Mouse (Mus musculus) forebrain, embryonic 14.5 days (tissue): ENCODE results near the gene Olfr877. TPM values are rescaled to one million over a fixed set of nuclear protein-coding genes. Genes with fewer than 3 reads are reported as not detected.

Source experiments
- ATAC-seq: fragments of 200-750 bp; cut with Nextera tagmentation; 2 replicates; pipeline ENCODE4 v1.8.0; 2017; ENCODE audit warnings: mild to moderate bottlenecking, moderate library complexity
- DNase-seq: peaks from one replicate; pipeline ENCODE4 v3.0.0-alpha.2; 2015; ENCODE audit warnings: low spot score
- H3K27ac ChIP-seq: fragments of 300-500 bp; sonication (generic); 2 replicates; pipeline ENCODE4 v1.5.1; 2014; ENCODE audit warnings: low read depth, mild to moderate bottlenecking, control low read depth, low read length, moderate library complexity
- H3K27me3 ChIP-seq: fragments of 300-500 bp; sonication (generic); replicated peaks from 2 replicates; pipeline ENCODE4 v1.6.1; 2014; ENCODE audit warnings: low read length, control low read depth, mixed read lengths; ENCODE audit not compliant: control insufficient read depth, insufficient read depth
- H3K36me3 ChIP-seq: fragments of 300-500 bp; sonication (generic); 2 replicates; pipeline ENCODE4 v1.6.1; 2014; ENCODE audit warnings: low read length, control low read depth; ENCODE audit not compliant: control insufficient read depth, insufficient read depth
- H3K4me1 ChIP-seq: fragments of 300-500 bp; sonication (generic); 2 replicates; pipeline ENCODE4 v1.6.1; 2014; ENCODE audit warnings: antibody characterized with exemption, low read length, control low read depth; ENCODE audit not compliant: control insufficient read depth, insufficient read depth
- H3K4me2 ChIP-seq: fragments of 300-500 bp; sonication (generic); 2 replicates; pipeline ENCODE4 v1.6.1; 2014; ENCODE audit warnings: mild to moderate bottlenecking, control low read depth, low read length
- H3K4me3 ChIP-seq: fragments of 300-500 bp; sonication (generic); 2 replicates; pipeline ENCODE4 v1.5.1; 2014; ENCODE audit warnings: low read depth, low read length, control low read depth
- H3K9ac ChIP-seq: fragments of 300-500 bp; sonication (generic); 2 replicates; pipeline ENCODE4 v1.6.1; 2014; ENCODE audit warnings: mild to moderate bottlenecking, low read length, control low read depth, moderate library complexity
- H3K9me3 ChIP-seq: fragments of 300-500 bp; sonication (generic); replicated peaks from 2 replicates; pipeline ENCODE4 v1.6.1; 2016; ENCODE audit warnings: low read length, control low read depth, mixed read lengths; ENCODE audit not compliant: control insufficient read depth
- WGBS: fragments of 180-500 bp; shearing (Covaris S2); extraction: QIAGEN DNeasy Blood & Tissue Kit; methylation state at CpG from one replicate; pipeline ENCODE4 v1.1.7; 2014; 5-methylcytosine and 5-hydroxymethylcytosine counted together
- polyA plus RNA-seq: library from polyadenylated mRNA; unstranded; fragments of >200 nt; fragmentation: Nextera tagmentation; extraction: Ambion mirVana; gene quantifications from 2 replicates; pipeline ENCODE4 v1.2.1, GENCODE M21; 2014

Gene Olfr877
- polyA plus RNA-seq, 1 experiment from 2014 or later = not detected

DNA sequence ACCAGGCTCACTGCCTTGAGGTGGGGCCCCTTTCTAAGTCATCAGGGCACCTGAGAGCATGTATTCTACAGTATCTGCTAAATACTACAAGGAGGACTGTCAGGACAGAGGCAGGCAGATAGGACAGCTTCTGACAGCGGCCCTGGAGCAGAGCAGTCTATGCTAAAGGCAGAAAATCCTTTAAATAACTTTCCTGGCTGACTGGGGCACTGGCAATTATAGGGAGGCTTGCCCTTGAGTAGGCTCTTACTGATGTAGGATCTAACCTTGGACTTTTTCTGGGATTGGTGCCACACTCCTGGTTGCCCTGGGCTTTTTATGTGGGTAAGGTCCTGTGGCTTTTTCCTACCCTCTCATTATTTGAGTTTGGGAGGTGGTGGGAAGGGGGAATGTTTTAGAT is 16.2 kb downstream of the Olfr877 start:
- H3K27me3 ChIP-seq = no peaks in the 10 kb centered on the region
- ATAC-seq (no peak), DNase-seq (no peak)
- H3K9me3 ChIP-seq = no peaks in the 10 kb centered on the region
- H3K4me1 ChIP-seq = no peaks in the 10 kb centered on the region
- H3K27ac ChIP-seq = no peak overlapping the region
- H3K9ac ChIP-seq = no peak overlapping the region
- H3K4me3 ChIP-seq = no peak overlapping the region
- no peaks in the 10 kb centered on the region for H3K36me3 ChIP-seq
- 62% methylated on average over 1 of the region's 1 CpGs for WGBS
- H3K4me2 ChIP-seq = no peak overlapping the region

DNA sequence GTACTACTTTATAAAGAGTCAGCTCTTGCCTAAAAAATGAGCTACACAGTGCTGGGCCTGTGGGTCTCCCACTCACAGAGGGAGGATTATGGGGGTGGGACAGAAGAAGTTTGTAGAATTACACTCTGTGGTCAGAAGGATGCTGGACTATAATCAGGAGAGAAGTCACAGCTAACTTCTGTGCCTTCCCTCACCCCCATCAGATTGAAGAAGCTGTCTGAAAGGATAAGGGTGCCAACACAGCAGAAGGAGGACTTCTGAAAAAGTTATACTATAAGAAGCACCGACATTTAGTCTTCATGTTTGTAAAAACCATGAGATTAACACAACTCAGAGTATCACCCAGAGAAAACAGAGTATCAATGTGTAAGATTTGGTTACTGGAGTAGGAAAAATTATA is 17.0 kb downstream of the Olfr877 start:
- 78% methylated on average over 1 of the region's 1 CpGs for WGBS
- Histone ChIP-seq H3K36me3 (no peaks in the 10 kb centered on the region), H3K4me1 (no peaks in the 10 kb centered on the region), H3K4me2 (no peak overlapping the region), H3K9me3 (no peaks in the 10 kb centered on the region), H3K27me3 (no peaks in the 10 kb centered on the region), H3K9ac (no peak overlapping the region), H3K4me3 (no peak overlapping the region), H3K27ac (no peak overlapping the region)
- no peak for DNase-seq
- no peak for ATAC-seq

DNA sequence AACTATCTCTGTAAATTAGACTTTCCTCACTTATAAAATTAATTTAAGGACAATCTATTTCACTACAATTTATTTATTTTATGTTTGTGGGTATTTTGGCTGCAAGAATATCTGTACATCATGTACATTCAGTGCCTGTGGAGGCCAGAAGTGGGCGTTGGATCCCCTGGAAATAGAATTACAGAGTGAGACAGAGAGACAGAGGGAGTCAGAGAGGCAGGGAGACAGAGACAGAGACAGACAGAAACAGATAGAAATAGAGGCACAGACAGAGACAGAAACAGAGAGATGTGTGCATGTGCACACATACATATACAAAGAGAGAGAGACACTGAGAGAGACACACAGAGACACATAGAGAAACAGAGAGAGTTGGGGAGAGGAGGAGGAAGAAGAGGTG is 17.5 kb downstream of the Olfr877 start:
- no peaks in the 10 kb centered on the region for H3K9me3 ChIP-seq
- H3K27ac ChIP-seq = no peak overlapping the region
- no peaks in the 10 kb centered on the region for H3K36me3 ChIP-seq
- ATAC-seq = no peak
- no peaks in the 10 kb centered on the region for H3K4me1 ChIP-seq
- no peak overlapping the region for H3K4me3 ChIP-seq
- no peak for DNase-seq
- H3K27me3 ChIP-seq = no peaks in the 10 kb centered on the region
- no peak overlapping the region for H3K4me2 ChIP-seq
- no peak overlapping the region for H3K9ac ChIP-seq
- 78% methylated on average over 1 of the region's 1 CpGs for WGBS

DNA sequence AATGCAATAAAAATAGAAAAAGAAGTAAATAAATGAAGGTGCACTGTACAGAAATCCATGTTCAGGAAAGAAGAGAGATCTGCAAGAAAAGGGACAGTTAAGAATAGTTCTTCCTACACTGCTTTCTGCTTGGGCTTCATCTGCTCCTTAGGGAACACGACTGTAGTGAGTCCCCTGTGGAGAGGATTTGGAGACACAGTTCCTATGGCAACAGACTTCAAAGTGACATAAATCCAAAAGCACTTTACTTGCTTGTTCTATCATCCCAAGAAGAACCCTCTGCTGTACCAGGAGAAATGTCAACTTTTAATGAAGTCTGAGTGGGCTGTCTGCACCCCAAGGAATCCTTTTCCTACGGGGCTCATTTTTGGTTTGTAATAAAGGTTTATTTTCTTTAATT is 36.9 kb downstream of the Olfr877 start:
- Histone ChIP-seq H3K27ac (no peak overlapping the region), H3K36me3 (no peaks in the 10 kb centered on the region), H3K27me3 (no peaks in the 10 kb centered on the region), H3K9ac (no peak overlapping the region), H3K9me3 (no peaks in the 10 kb centered on the region), H3K4me3 (no peak overlapping the region), H3K4me1 (no peaks in the 10 kb centered on the region), H3K4me2 (no peak overlapping the region)
- 18% methylated on average over 2 of the region's 2 CpGs for WGBS
- ATAC-seq (peak; percentile 15; the same call in 1 of the 2 replicates), DNase-seq (peak; percentile 14)

DNA sequence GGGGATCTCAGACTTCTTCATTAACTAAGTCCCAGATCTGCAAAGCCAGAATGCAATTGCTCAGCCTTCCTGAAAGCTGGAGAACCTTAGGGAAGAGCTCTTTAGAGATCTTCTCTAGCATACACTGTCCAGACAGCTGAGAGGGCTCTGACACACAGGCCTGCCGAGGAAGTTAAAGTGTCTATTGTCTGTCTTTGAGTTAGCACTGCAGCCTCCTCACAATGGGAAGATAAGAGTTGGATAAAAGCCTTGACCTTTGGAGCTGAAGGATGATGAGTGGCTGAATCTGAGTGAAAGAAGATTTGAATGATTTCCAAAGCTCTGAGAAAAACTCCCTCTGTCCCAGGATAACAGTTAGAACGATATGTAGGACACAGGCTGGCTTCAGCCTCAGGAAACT is 42.6 kb downstream of the Olfr877 start, which contains the start of gene Olfr145:
Gene Olfr145, plus strand, starts transcription at position 64 of the 400 bp plus-strand sequence.
- Histone ChIP-seq H3K9ac (no peak within 1 kb of the TSS), H3K36me3 (no peaks in the 10 kb centered on the region), H3K4me3 (no peak within 1 kb of the TSS), H3K4me2 (no peak within 1 kb of the TSS), H3K27me3 (no peaks in the 10 kb centered on the region), H3K9me3 (no peaks in the 10 kb centered on the region), H3K27ac (no peak within 1 kb of the TSS), H3K4me1 (no peaks in the 10 kb centered on the region)
- no peak for ATAC-seq
- 55% methylated on average over 2 of the region's 2 CpGs for WGBS
- no peak for DNase-seq

DNA sequence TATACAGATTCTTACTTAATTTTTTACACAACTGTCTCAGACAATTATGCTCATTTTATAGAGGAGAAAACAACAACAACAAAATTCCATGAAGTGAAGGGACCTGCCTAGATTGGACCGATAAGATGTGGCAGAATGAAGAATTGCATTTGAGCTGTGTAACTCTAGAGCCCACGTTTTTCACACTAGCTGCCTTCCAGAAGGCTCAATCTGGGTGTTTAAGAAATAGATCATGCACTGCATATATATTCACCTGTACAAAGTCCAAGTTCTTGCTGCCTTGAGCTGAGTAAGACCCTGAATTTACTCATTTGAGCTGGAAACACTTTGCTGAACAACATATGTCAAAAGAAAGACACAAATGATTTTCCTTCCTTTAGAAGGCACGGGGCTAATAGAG is 51.5 kb downstream of the Olfr877 start:
- H3K36me3 ChIP-seq = no peaks in the 10 kb centered on the region
- no peak for ATAC-seq

More for the DNA sequence above, 51.5 kb downstream of the Olfr877 start:
- Histone ChIP-seq H3K27ac (no peak overlapping the region), H3K4me2 (no peak overlapping the region), H3K4me1 (no peaks in the 10 kb centered on the region), H3K27me3 (no peaks in the 10 kb centered on the region), H3K9ac (no peak overlapping the region), H3K4me3 (no peak overlapping the region), H3K9me3 (no peaks in the 10 kb centered on the region)
- WGBS = 79% methylated on average over 3 of the region's 3 CpGs
- no peak for DNase-seq

Other genes with a start within 250 kb of the Olfr877 start
- gene Spa17, start 240.5 kb upstream of the Olfr877 start, polyA plus RNA-seq = 11.0 and 12.6 TPM in 2 replicates
- gene Tbrg1, start 197.0 kb upstream of the Olfr877 start, polyA plus RNA-seq = 97.4 and 98.2 TPM in 2 replicates
- gene Panx3, start 185.0 kb upstream of the Olfr877 start, polyA plus RNA-seq = not detected in 2 replicates
- gene Olfr160, start 138.0 kb upstream of the Olfr877 start, polyA plus RNA-seq = not detected in 2 replicates
- gene Olfr874, start 109.2 kb upstream of the Olfr877 start, polyA plus RNA-seq = not detected in 2 replicates
- not detected in 2 replicates for gene Olfr875, start 82.4 kb upstream of the Olfr877 start, polyA plus RNA-seq
- gene Olfr876, start 51.2 kb upstream of the Olfr877 start, polyA plus RNA-seq = not detected in 2 replicates
- gene Olfr145, start 42.5 kb downstream of the Olfr877 start, polyA plus RNA-seq = not detected in 2 replicates
- not detected in 2 replicates for gene Olfr878, start 63.6 kb downstream of the Olfr877 start, polyA plus RNA-seq
- gene Olfr881, start 137.6 kb downstream of the Olfr877 start, polyA plus RNA-seq = not detected in 2 replicates
- gene Olfr883, start 171.5 kb downstream of the Olfr877 start, polyA plus RNA-seq = not detected in 2 replicates
- gene Olfr884, start 192.3 kb downstream of the Olfr877 start, polyA plus RNA-seq = not detected in 2 replicates
- not detected in 2 replicates for gene Olfr885, start 207.1 kb downstream of the Olfr877 start, polyA plus RNA-seq
- not detected in 2 replicates for gene Olfr887, start 229.8 kb downstream of the Olfr877 start, polyA plus RNA-seq